Mouse (Mus musculus): Measurements from ENCODE around the gene Zfp62.

GRCm38 (mm10) chr11:49186452-49186851 lies 16.6 kb upstream of the Zfp62 start:
- TF ChIP-seq MAFK (IDR thresholded peaks at IDR 0.05; ENCODE audit: insufficient read depth, low read depth, low read length) = no peak
- no peak for TF ChIP-seq HCFC1 (IDR thresholded peaks at IDR 0.05; ENCODE audit: borderline replicate concordance, insufficient read depth, low read length)
- no peak for TF ChIP-seq CHD2 (IDR thresholded peaks at IDR 0.05; ENCODE audit: low read depth, low read length)
- TF ChIP-seq ZNF384 (IDR thresholded peaks at IDR 0.05; ENCODE audit: low read depth, low read length) = no peak

Measured in ES-E14 (cell line).